Mouse (Mus musculus): Measurements from ENCODE around the gene Rab5b.

DNA sequence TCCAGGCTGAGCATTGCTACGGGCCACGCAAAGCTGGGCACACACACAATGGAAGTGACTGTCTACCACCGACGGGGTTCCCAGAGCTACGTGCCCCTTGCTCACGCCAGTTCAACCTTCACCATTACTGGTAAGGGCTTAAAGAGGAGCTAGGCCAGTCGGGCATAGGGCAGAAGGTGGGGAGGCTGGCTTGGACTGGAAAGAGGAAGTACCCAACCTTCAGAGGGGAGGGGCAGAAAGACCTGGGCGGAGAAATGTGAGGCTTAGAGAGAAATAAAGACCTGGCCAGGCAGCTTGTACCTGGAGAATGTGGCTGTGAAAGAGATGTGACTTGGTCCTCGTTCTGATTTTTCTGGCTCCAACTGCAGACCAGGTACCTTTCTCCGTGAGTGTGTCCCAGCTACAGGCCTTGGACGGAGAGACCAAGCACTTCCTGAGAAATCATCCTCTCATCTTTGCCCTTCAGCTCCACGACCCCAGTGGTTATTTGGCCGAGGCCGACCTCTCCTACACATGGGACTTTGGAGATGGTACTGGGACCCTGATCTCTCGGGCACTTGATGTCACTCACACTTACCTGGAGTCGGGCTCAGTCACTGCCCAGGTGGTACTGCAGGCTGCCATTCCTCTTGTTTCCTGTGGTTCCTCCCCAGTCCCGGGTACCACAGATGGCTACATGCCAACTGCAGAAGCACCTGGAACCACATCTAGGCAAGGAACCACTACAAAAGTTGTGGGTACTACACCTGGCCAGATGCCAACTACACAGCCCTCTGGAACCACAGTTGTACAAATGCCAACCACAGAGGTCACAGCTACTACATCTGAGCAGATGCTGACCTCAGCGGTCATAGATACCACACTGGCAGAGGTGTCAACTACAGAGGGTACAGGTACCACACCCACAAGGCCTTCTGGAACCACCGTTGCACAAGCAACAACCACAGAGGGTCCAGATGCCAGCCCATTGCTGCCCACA, 19.8 kb upstream of the Rab5b start:
- no peak for TF ChIP-seq CTCF (IDR thresholded peaks at IDR 0.05; ENCODE audit: low read depth)
- TF ChIP-seq EP300 (IDR thresholded peaks at IDR 0.05; ENCODE audit: low read depth): no peak
